Mouse (Mus musculus): Measurements from ENCODE around the gene Gm17175. TPM values are rescaled to one million over a fixed set of nuclear protein-coding genes. Genes with fewer than 3 reads are reported as not detected.
"Not testable (repeated sequence)": the region's sequence is repeated elsewhere in the genome, so short reads cannot be mapped to it uniquely, and the experiment has no call there.

Gm17175 gene
- not detected in 2 replicates for polyA plus RNA-seq (2016; fragmentation: Nextera tagmentation; extraction: Ambion mirVana)

GRCm38 (mm10) chr14:51573963-51574362 is at the start of gene Gm17175:
Gene Gm17175, minus strand, starts transcription at chr14:51574063.
- H3K36me3 ChIP-seq; H3K9me3 ChIP-seq (replicated peaks); H3K4me1 ChIP-seq; H3K27ac ChIP-seq (replicated peaks); DNase-seq (ENCODE audit: low spot score); H3K4me3 ChIP-seq; H3K27me3 ChIP-seq (ENCODE audit: low read depth, poor library complexity, severe bottlenecking): not testable (repeated sequence)
- 81% methylated on average over 2 of the region's 2 CpGs for WGBS

GRCm38 (mm10) chr14:51611210-51611609 is 37.3 kb upstream of the Gm17175 start, which contains the start of gene Gm17078:
Gene Gm17078, minus strand, starts transcription at chr14:51611310.
- no peak for DNase-seq (ENCODE audit: low spot score)
- H3K27ac ChIP-seq (replicated peaks) = no peak within 1 kb of the TSS
- no peaks in the 10 kb centered on the region for H3K4me1 ChIP-seq
- 85% methylated on average over 1 of the region's 1 CpGs for whole genome bisulfite sequencing
- no peaks in the 10 kb centered on the region for H3K36me3 ChIP-seq
- H3K27me3 ChIP-seq (ENCODE audit: low read depth, poor library complexity, severe bottlenecking) = no peaks in the 10 kb centered on the region
- no peaks in the 10 kb centered on the region for H3K9me3 ChIP-seq (replicated peaks)
- H3K4me3 ChIP-seq = no peak within 1 kb of the TSS

GRCm38 (mm10) chr14:51592039-51592438 is 18.2 kb upstream of the Gm17175 start, which contains the start of gene Gm17174:
Gene Gm17174, minus strand, starts transcription at chr14:51592139.
- 93% methylated on average over 4 of the region's 4 CpGs for WGBS
- H3K4me3 ChIP-seq; H3K9me3 ChIP-seq (replicated peaks); H3K27ac ChIP-seq (replicated peaks); DNase-seq (ENCODE audit: low spot score); H3K27me3 ChIP-seq (ENCODE audit: low read depth, poor library complexity, severe bottlenecking); H3K36me3 ChIP-seq; H3K4me1 ChIP-seq: not testable (repeated sequence)

- WGBS = 93% methylated on average over 4 of the region's 4 CpGs
- Histone ChIP-seq H3K4me1 (no peaks in the 10 kb centered on the region), H3K4me3 (no peak within 1 kb of the TSS), H3K27ac (replicated peaks) (no peak within 1 kb of the TSS), H3K27me3 (ENCODE audit: low read depth, poor library complexity, severe bottlenecking) (no peaks in the 10 kb centered on the region), H3K36me3 (no peaks in the 10 kb centered on the region), H3K9me3 (replicated peaks) (no peaks in the 10 kb centered on the region)
- no peak for DNase-seq (ENCODE audit: low spot score)
Observed at GRCm38 (mm10) chr14:51552490-51552889, 21.4 kb downstream of the Gm17175 start, which contains the start of gene Gm5622. Gene Gm5622, plus strand, starts transcription at chr14:51552790.

Other genes starting within 250 kb of the Gm17175 start
- not detected in 2 replicates for gene Gm7247, start 212.3 kb downstream of the Gm17175 start, polyA plus RNA-seq (2016; fragmentation: Nextera tagmentation; extraction: Ambion mirVana)
- not detected in 2 replicates for gene Vmn2r88, start 163.2 kb downstream of the Gm17175 start, polyA plus RNA-seq (2016; fragmentation: Nextera tagmentation; extraction: Ambion mirVana)
- not detected in 2 replicates for gene Vmn2r89, start 122.2 kb downstream of the Gm17175 start, polyA plus RNA-seq (2016; fragmentation: Nextera tagmentation; extraction: Ambion mirVana)
- gene Gm5622, start 21.3 kb downstream of the Gm17175 start, polyA plus RNA-seq (2016; fragmentation: Nextera tagmentation; extraction: Ambion mirVana) = not detected in 2 replicates
- gene Gm17174, start 18.1 kb upstream of the Gm17175 start, polyA plus RNA-seq (2016; fragmentation: Nextera tagmentation; extraction: Ambion mirVana) = not detected in 2 replicates
- gene Gm17078, start 37.2 kb upstream of the Gm17175 start, polyA plus RNA-seq (2016; fragmentation: Nextera tagmentation; extraction: Ambion mirVana) = not detected in 2 replicates
- not detected in 2 replicates for gene Gm4181, start 61.6 kb upstream of the Gm17175 start, polyA plus RNA-seq (2016; fragmentation: Nextera tagmentation; extraction: Ambion mirVana)
- gene Gm17079, start 121.4 kb upstream of the Gm17175 start, polyA plus RNA-seq (2016; fragmentation: Nextera tagmentation; extraction: Ambion mirVana) = not detected in 2 replicates
- not detected in 2 replicates for gene Gm5800, start 143.1 kb upstream of the Gm17175 start, polyA plus RNA-seq (2016; fragmentation: Nextera tagmentation; extraction: Ambion mirVana)
- gene Ang4, start 199.5 kb upstream of the Gm17175 start, polyA plus RNA-seq (2016; fragmentation: Nextera tagmentation; extraction: Ambion mirVana) = not detected in 2 replicates
- gene AY358078, start 226.0 kb upstream of the Gm17175 start, polyA plus RNA-seq (2016; fragmentation: Nextera tagmentation; extraction: Ambion mirVana) = not detected in 2 replicates

Measured in midbrain, embryonic 10.5 days (tissue).